Mouse (Mus musculus): Measurements from ENCODE around the gene Syvn1. TPM values are rescaled to one million over a fixed set of nuclear protein-coding genes. Genes with fewer than 3 reads are reported as not detected.

Gene Syvn1
- total RNA-seq, 2 experiments from 2014 or later = 17.5 to 18.9 TPM

DNA sequence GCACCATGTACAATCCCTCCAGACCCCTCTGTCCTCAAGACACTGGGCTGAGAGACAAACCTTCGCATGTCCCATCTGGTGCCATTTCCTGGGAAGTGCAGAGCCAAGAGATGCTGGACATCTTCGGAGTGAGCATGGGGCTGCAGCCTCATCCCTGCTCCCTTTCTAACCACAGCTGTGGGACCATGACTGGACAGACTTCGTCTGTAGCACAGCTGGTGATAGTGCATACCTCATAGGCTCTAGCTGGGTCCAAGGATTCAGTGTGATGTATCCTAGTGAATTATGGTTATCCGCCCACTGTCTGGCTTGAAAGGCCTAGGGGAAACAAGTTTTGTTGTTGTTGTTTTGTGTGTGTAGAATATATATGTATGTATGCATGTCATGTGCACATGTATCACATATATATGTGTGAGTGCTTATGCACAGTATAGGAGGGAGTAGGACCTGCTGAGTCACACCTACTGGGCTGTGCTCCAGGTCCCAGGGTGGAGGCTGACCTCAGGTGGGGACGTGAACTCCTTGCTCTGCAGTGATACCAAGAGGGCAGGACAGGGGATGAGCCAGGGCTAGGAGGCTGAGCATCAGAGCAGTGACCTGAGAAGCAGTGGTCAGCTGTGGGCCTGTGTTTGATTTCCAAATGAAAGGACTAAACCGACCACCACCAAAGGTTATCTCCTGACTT lies 55.9 kb downstream of the Syvn1 start:
- intact Hi-C loops (cut with DNase I) = no loop called here
- DNase-seq = peak in 1 of 2 experiments; percentile 21

Small RNAs within 50 kb of the gene (microRNA-seq; reads per million reads assigned to microRNA genes)
- 1.6 to 4.8 reads per million in 2 experiments for gene Mir6988

Other genes starting within 250 kb of the Syvn1 start
- gene Frmd8, start 171.3 kb upstream of the Syvn1 start, total RNA-seq (2021) = 10 to 100 TPM; 15.6 to 15.8 TPM
- gene Slc25a45, start 168.8 kb upstream of the Syvn1 start, total RNA-seq (2021) = 1 to 10 TPM; 3.3 to 4.5 TPM
- gene Tigd3, start 152.4 kb upstream of the Syvn1 start, total RNA-seq (2021) = under 1 TPM; 0.79 to 0.93 TPM
- 100 to 1,000 TPM; 101 TPM for gene Dpf2, start 133.6 kb upstream of the Syvn1 start, total RNA-seq (2021)
- gene Cdc42ep2, start 121.8 kb upstream of the Syvn1 start, total RNA-seq (2021) = 10 to 100 TPM in 1 of 2 experiments, 1 to 10 TPM in 1; 9.9 to 12.0 TPM
- gene Pola2, start 82.4 kb upstream of the Syvn1 start, total RNA-seq (2021) = 10 to 100 TPM; 12.3 to 14.2 TPM
- gene Slc22a20, start 60.4 kb upstream of the Syvn1 start, total RNA-seq (2021) = not detected
- gene Capn1, start 30.7 kb upstream of the Syvn1 start, total RNA-seq (2021) = 10 to 100 TPM; 31.7 to 36.8 TPM
- gene Mrpl49, start 11.2 kb downstream of the Syvn1 start, total RNA-seq (2021) = 10 to 100 TPM; 37.1 to 37.4 TPM
- 100 to 1,000 TPM; 597 to 635 TPM for gene Fau, start 11.3 kb downstream of the Syvn1 start, total RNA-seq (2021)
- 10 to 100 TPM; 11.8 to 12.6 TPM for gene Znhit2, start 14.6 kb downstream of the Syvn1 start, total RNA-seq (2021)
- 1 to 10 TPM; 2.9 to 5.5 TPM for gene Tm7sf2, start 21.8 kb downstream of the Syvn1 start, total RNA-seq (2021)
- 10 to 100 TPM; 27.9 to 32.3 TPM for gene Vps51, start 30.7 kb downstream of the Syvn1 start, total RNA-seq (2021)
- not detected for gene Tmem262, start 33.5 kb downstream of the Syvn1 start, total RNA-seq (2021)
- gene Gm28374, start 35.7 kb downstream of the Syvn1 start, total RNA-seq (2021) = not detected
- 10 to 100 TPM; 16.7 to 19.7 TPM for gene Zfpl1, start 38.4 kb downstream of the Syvn1 start, total RNA-seq (2021)
- gene Cdca5, start 38.4 kb downstream of the Syvn1 start, total RNA-seq (2021) = 1 to 10 TPM; 1.1 to 1.5 TPM
- gene AC131692.1, start 47.8 kb downstream of the Syvn1 start, total RNA-seq (2021) = not detected
- gene Naaladl1, start 59.2 kb downstream of the Syvn1 start, total RNA-seq (2021) = not detected
- gene Sac3d1, start 72.1 kb downstream of the Syvn1 start, total RNA-seq (2021) = 1 to 10 TPM; 9.4 to 9.7 TPM
- 10 to 100 TPM; 12.2 to 14.7 TPM for gene Snx15, start 81.7 kb downstream of the Syvn1 start, total RNA-seq (2021)
- gene Batf2, start 94.4 kb downstream of the Syvn1 start, total RNA-seq (2021) = under 1 TPM; 0.46 to 0.88 TPM
- gene Arl2, start 95.0 kb downstream of the Syvn1 start, total RNA-seq (2021) = 10 to 100 TPM; 54.8 to 58.4 TPM
- gene Majin, start 137.8 kb downstream of the Syvn1 start, total RNA-seq (2021) = not detected
- not detected for gene Gpha2, start 179.8 kb downstream of the Syvn1 start, total RNA-seq (2021)
- 10 to 100 TPM; 31.4 to 35.1 TPM for gene Ppp2r5b, start 189.3 kb downstream of the Syvn1 start, total RNA-seq (2021)
- gene Atg2a, start 195.1 kb downstream of the Syvn1 start, total RNA-seq (2021) = 10 to 100 TPM; 20.4 to 22.7 TPM
- gene Ehd1, start 230.1 kb downstream of the Syvn1 start, total RNA-seq (2021) = 100 to 1,000 TPM; 163 to 172 TPM

Data from heart, postnatal 14 days (tissue).